Mouse (Mus musculus): ENCODE results near the gene Epb41.

The Epb41 gene

DNA sequence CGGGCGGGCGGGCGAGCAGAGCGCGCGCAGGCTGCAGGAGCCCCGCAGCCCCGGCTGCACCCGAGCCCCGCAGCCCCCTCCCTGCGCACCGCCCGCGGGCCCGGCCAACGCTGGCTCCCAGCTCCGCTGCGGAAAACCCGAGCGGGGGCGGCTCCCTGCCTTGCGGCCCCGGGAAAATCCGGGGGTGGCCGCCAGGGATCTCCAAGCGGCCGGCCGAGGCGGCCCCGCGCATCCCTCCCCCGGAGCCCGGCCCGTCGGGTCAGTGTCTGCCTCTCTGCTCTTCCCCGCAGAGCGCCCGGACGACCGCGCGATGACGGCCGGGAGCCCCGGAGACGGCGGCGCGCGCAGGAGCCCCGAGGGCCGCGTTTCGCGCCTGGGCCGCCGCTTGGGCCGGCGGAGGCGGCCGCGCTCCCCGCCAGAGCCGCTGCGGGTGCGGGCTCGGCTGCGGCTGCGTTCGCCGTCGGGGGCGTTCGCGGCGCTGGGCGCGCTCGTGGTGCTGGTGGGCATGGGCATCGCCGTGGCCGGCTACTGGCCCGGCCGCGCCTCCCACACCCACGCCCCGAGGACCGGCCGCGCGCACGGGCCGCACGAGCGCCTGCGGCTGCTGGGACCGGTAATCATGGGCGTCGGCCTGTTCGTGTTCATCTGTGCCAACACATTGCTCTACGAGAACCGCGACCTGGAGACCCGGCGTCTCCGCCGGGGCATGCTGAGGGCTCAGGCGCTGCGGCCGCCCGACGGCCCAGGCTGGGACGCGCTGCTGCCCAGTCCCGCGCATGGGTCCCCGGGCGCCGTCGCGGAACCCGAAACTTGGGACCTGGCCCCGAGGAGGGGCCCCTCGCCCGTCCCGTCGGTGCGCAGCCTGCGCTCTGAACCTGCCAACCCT lies 153.4 kb downstream of the Epb41 start, which contains the start of gene Tmem200b:
Gene Tmem200b, plus strand, starts transcription at position 311 of the 886 bp plus-strand sequence.
- no peak for DNase-seq (ENCODE audit: low read depth, low spot score)

DNA sequence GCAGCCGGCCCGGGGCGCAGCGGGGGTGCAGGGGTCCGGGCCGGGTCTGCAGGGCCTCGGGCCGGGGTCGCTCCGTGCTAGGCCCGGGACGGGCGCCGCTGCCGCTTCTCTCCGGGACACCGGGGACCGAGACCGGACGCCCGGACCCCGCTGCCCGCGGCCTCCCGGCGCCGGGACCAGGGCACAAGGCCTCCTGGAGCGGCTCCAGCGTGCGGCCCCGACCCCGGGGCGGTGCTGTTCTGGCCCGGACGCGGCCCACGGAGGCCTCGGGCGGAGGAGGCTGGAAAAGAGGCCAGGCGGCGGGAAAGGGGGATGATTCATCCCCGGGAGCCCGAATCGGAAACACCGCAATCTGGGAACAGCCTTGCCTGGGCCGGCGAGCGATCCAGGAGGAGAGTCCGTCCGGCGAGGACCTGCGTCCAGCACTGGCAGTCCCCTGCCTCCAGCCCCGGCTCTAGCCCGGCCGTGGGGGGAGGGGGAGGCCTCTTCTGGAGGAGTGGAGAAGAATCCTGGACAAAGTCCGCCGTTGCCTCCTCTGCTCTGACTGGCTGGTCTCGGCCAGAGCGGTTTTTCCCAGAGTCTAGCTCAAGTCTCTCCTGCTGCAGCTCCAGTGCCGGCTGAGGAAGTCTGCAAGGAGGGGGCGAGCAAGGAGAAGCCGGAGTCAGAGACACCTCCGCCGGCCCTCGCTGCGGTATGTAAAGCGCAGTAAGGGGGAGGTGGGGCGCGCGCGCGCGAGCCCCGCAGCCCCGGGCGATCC lies 154.3 kb downstream of the Epb41 start:
- no peak for DNase-seq (ENCODE audit: low read depth, low spot score)

DNA sequence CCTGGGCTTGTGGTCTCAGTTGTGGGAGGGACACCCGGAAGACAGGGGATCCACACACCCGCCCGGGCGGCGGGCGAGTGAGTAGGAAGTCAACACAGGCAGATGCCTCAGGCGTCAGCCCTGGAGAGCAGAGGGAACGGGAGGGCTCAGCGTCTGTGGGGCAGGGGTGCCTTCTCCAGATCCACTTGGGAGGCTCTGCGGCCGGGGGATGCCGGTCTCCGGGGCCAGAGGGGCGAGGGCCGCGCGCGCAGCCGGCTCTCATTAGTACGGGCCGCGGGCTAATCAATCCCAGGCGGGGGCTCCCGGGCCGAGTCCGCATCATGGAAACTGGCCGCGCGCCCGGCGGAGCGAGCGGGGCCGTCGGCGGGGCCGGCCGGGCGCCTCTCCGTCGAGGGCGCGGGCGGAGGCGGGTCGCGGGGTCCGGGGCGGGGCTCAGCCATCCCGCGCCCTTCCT lies 155.0 kb downstream of the Epb41 start:
- DNase-seq (ENCODE audit: low read depth, low spot score), result no peak

DNA sequence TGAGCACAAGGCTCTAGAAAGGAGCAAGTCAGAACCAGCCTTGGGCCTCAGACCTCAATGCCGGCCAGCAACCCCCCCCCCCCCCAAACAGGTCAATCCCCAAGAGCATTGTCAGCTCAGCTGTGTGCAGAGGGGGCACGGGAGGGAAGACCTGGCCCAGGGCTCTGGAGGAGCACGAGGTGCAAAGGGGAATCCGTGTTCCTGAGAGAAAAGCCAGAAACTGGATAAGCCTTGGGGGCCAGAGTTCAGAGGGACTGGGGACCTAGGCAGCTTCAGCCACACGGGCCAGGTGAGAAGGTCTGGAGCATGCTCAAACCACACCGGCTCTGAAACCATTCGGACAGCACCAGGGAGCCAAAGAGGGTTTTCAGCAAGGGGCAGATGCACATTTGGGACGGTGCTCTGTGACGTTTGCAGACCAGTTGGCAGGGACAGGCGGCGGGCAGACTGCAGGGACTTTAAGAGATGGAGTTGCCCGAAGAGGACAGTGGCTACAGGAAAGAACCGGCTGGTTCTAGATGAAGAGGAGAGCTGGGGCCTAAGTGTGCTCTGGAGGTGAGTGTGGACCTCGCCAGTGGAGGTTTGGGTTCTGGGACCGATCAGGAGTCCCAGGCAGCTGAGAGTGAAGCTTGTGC lies 155.5 kb downstream of the Epb41 start:
- DNase-seq (ENCODE audit: low read depth, low spot score), result no peak

DNA sequence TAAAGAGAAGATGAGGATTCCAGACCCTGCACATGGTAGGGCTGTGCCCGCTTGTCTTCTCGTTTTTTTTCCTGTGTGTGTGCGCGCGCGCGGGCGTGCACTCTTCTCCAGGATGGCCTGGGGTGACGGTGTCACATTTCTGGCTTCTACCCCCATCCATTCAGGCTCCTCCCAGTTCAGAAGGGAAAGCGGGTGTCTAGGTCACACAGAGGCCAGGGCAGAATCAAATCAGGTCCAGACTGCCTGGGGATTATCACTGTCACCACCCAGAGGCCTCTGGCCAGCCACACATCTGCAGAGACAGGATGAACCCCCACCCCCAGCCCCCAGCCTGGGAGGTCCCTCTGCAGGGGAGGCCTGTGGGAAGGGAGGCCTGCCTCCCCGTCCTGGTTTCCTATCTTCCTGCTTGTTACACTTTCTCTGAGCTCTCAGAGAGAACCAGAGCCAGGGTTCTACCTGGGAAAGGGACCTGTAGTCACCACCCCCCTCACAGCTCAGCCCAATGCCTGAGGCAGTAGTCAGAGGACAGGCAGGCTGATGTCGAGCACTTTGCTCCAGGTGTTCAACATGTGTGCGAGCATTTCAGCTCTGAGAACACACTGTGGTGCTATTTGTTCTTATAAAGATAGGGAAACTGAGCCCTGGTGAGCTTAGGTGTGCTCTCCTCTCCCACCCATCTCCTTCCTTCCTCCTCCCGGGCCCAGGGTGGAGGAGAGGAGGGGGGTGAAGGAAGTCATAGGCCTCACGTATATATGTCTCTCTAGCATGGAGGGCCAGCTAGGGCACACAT lies 156.2 kb downstream of the Epb41 start:
- peak; percentile 59 for DNase-seq (ENCODE audit: low read depth, low spot score)

DNA sequence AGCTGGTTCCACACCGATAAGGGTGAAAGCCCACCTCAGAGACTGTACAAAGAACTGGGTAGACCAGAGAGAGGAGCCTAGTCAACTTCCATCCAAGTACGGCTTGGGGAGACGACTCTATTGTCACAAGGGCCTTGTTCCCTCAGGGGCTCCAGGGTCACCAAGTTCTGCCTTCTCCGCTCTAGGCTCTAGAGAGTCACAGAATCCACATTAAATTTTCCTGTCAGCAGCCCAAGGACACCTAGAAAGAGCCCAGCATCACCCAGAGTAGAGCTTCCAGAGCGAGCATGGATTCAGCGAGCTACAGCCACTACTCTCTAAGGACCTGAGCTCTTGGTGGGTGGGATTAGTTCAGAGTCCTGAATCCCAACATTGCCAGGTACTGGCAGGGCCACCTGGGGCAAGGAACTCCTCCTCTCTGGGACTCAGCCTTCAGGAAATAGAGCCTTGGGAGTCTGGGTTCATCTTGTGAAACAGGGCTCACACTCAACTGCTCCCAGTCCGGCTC lies 157.0 kb downstream of the Epb41 start:
- no peak for DNase-seq (ENCODE audit: low read depth, low spot score)

DNA sequence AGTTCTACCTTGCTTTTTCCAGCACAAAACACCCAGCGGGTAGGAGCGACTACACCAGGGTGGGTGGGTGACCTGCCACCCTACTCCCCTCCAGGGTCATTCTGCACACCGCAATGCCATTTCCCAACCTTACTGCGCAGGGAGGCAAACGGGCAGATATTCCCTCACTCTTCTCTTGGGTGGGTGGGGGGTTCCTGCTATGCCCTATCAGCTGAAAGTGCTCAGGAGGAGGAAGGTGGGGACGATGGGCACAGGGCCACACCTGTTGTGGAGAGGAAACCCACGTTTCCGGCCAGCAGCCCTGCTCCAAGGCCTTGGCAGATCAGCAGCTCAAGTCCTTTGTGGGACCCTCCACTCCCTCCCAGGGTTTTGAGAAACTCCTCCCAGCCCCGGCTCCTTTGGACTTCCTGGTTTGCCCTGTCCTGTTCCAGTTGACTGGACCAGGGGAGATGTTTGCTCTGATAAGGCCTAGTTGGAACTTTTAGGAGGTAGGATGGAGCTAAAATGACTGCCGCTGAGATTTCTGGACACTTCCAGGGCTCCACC lies 158.0 kb downstream of the Epb41 start:
- no peak for DNase-seq (ENCODE audit: low read depth, low spot score)

DNA sequence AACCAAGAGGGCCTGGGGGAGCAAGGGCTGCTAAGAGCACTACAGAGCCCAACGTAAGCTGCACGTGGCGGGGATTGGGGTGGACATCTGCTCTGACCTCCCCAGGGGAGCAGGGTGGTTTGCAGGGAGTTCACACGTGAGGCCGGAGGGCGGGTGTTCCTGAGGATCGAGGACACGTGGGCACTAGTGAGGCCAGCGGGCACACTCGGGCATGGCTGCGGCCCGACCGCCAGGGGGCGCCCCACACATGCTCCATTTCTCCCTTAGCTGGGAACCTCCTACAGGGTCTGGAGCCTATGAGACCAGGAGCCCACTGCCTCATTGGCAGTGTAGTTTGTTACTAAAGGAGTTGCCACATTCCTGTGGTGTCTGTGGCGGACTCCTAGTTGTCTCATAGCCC lies 158.7 kb downstream of the Epb41 start:
- no peak for DNase-seq (ENCODE audit: low read depth, low spot score)

DNA sequence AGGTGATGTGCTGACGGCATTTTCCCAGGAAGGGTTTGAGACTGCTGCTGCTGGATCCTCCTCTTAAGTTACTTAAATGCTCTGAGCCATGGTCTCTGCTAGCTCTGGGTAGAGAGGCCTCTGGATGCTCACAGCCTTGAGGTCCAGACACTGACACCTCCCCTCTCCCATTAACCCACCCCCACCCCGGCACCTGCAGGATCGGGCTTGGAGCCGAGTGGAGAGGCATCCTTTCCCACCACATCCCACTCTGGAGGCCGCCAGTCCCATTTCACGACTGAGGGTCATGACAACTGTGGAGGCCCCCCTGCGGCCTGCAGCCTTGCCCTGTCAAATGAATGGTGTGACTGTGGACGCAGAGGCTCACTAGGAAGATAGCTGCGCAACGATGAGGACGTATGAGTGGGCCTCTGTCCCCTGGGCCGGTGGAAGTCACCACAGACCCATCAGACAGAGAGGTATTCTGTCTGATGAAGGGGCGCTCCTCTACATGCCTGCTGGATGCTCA lies 159.2 kb downstream of the Epb41 start:
- no peak for DNase-seq (ENCODE audit: low read depth, low spot score)

DNA sequence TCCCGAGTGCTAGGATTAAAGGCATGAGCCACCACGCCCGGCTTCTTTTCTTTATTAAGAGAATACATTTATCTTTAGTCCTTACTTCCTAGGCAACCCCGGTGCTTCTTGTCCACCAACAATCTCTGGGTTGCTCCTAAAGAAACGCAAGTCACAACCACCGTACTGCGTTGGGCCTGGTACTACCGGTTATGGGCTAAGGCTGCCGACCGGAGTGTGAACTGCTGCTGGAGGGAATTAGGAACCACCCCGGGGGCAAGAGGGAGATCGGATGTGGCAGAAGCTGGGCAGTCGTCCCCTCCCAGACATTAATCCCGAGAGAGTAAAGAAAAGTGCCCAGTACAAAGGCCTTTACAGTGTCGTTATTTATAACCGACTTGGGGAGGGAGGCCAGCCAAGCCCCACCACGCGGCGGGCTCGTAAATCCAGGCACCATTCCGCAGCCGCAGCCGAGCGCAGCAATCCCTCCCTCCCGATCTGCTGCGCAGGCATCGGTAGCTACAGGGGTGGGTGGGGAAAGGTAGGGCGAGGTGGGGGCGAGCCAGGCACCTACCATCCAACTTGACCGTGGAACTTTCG lies 160.1 kb downstream of the Epb41 start:
- DNase-seq (ENCODE audit: low read depth, low spot score), result no peak

DNA sequence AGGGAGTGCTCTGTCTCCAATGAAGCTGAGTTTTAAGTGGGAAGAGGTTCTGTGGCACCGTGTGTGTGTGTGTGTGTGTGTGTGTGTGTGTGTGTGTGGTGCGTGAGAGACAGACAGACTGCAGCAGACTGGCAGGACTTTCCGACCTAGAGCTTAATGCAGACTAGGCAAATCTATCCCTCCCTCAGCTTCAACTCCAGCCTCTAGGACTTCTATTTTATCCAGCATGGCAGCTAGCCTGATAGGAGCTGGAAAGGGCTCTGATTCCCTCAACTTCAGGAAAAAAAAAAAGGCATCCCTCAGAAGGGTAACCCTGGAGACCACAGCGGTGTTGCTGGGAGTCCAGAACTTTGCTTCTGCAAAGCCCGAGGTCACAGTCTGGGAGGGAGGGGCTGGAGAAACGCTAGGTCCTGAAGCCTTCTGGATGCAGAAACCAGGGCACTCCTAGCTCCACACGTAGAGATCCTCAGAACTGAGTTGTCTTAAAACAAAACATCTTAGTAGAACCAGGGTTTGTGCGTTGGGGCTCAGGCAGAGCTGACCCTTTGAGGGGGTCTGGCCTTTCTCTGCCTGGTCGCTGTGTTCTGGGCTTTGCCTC lies 161.0 kb downstream of the Epb41 start:
- DNase-seq (ENCODE audit: low read depth, low spot score), result no peak

DNA sequence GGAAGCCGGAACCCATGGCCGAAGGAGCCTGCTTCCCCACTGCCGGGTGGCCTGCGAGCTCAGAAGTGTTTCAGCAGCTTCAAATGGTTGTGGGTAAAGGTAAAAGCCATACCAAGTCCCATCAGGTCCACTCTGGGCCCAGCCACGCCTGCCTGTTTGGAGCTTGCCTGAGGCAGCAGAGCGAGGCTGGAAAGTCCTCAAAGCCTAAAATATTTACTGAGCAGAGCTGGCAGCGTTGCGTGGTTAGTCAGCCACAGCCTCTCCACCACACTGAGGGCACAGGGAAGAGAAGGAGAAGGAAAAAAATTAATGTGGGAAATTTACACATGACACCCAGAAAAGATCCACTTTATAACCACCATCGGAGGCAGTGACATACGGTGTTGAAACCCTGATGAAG lies 161.6 kb downstream of the Epb41 start:
- DNase-seq (ENCODE audit: low read depth, low spot score), result no peak

DNA sequence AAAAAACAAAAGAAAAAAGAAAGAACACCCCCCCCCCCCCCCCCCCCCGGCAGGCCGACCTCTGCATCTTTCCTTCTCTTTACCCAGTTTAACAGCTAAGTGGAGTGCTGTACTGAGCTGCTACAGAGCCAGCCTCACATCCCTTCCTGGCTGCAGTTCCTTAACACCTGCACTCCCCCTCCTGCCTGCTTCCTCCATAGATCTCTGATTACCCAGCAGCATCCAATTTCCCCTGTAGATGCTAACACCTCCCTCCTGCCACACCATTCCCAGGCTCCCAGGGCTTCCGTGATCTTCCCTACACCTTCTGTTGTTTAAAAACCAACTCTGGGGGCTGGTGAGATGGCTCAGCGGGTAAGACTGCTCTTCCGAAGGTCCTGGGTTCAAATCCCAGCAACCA lies 163.6 kb downstream of the Epb41 start:
- DNase-seq (ENCODE audit: low read depth, low spot score), result no peak

DNA sequence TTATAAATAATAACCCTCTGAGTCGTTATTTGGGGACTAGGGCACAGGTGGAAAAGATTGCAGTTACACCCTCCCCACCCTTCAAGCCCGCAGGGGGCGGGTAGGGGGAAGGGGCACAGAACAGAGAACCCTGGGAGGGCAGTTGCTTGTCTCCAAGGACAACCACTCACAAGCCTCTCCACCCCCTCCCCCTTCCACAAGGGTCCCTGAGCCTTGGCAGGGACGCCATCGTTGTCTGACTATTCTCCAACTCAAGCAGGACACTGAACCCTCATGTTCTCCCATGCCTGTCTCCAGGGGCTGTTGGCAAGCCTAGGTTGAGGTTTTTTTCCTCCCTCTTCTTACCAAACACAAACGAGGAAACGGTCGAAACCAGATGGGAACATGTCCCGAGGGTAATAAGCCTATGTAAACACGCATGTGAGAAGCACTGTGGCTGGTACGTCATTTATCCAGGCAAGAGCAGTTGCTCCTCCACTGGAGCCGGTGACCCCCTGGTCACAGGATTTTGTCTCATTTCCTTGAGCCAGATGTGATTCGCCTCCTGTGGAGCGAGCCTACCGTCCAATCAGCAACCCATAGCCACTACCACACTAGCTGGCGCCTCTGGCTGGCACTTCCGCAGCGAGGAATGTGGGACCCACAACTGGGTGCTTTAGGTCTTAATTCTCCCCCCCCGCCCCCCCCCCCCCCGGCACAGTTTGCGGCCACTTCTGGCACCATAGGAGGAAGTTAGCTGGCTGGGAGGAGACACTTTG lies 164.7 kb downstream of the Epb41 start:
- no peak for DNase-seq (ENCODE audit: low read depth, low spot score)

DNA sequence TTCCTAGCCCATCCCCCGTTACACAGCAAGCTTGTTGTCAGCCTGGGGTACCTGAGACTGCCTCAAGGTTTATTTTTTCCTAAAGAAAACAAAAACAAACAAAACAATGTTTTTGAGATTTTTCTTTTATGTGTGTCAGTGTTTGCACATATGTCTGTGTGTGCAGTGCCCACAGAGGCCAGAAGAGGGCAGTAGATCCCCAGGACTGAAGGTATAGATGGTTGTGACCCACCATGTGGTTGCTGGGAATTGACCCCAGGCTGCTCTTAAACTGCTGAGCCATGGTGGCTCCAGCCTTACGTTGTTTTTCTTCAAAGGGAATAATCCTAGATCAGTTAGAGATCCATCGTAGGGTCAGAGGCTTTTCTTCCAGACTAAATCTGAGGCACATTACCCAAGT lies 167.2 kb downstream of the Epb41 start:
- DNase-seq (ENCODE audit: low read depth, low spot score), result no peak

DNA sequence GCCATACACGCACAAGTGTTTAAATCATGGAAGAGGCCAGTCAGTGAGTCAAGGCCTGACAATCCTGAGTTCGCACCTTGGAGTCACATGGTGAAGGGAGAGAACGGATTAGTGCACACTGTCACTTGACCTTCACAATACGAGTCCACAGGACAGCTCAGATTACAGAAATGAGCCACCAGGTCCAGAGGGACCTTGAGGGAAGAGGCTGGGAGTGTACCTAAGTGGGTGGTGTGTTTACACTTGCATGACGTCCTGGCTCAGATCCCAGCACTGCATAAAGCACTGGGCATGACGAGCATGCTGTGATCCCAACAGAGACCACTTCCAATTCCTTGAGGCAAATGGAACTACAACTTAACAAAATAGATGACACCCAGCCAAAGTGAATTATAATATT lies 168.7 kb downstream of the Epb41 start:
- no peak for DNase-seq (ENCODE audit: low read depth, low spot score)

DNA sequence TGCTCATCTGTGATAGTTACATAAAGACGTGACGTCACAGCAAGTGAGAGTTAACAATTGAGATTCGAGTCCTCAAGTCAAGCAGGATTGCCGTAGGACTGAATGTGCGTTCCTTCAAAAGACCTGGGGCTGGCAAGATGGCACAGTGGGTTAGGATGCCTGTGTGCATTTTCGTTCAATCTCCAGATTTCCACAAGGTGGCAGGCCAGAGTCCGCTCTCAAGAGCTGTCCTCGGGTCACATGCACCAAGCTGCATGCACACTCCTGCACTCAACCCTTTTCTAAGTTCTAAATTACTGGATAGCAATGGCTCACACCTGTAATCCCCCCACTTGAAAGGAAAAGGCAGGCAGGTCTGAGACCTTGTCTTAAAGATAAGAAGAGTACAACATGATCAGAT lies 170.6 kb downstream of the Epb41 start:
- DNase-seq (ENCODE audit: low read depth, low spot score), result no peak

DNA sequence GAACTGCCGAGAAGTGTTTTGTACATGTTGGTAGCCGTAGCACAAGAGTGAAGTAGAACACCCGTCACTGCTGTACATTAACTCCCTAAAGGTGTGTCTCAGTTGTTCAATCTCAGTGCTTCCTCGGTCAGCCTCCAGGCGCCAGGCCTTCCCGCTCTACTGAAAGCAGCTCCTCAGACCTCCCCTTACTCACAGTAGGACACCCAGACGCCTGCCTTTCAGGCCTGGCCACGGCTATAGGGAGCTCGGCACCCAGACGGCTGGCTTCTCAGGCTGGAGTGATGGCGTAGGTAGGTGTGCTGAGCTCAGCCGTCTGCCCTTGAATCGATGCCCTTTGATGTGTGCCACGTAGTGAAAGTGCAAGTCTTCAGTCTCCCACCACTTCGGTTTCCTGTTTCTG lies 174.0 kb downstream of the Epb41 start:
- no peak for DNase-seq (ENCODE audit: low read depth, low spot score)

DNA sequence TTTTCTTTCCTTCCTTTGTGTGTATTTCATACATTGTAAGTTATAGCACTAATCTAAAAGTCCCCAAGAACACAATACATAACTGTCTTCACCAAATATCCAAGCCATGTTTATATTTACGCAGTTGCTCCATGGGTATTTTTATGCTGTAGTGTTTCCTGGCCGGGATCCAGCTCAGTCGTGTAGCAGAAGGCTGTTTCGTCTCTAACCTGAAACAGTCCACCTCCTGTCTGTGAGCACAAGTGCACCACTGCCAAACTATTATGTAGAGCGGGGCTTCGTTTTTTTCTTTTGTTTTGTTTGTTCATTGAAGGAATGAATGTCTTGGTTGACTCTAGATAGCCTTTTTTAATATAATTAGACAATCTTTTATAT lies 176.0 kb downstream of the Epb41 start:
- DNase-seq (ENCODE audit: low read depth, low spot score), result no peak

All from embryo, embryonic 11.5 days (tissue).